Mouse (Mus musculus) spleen, adult 10 weeks (tissue): ENCODE results near the gene Pgm2l1. TPM values are rescaled to one million over a fixed set of nuclear protein-coding genes. Genes with fewer than 3 reads are reported as not detected.

ENCODE experiments used
- polyA plus RNA-seq: library from polyadenylated mRNA; stranded (reverse); fragments of 350-450 nt; fragmentation: Illumina TruSeq; extraction: RNeasy Lipid Tissue Mini Kit (QIAGEN cat#74804); gene quantifications from one replicate; pipeline ENCODE4 v1.2.3, GENCODE M21; 2015; ENCODE audit warnings: low replicate concordance; ENCODE audit not compliant: insufficient read depth

Gene Pgm2l1
- polyA plus RNA-seq = 13.3 TPM

GRCm38 (mm10) chr7:100227158-100227875 is at the start of gene Pgm2l1:
Pgm2l1 (plus strand) TSS chr7:100227394.

GRCm38 (mm10) chr7:100285383-100285782 is 58.2 kb downstream of the Pgm2l1 start, which contains the start of gene P4ha3:
P4ha3 (plus strand) TSS chr7:100285520.

Other genes with a start within 250 kb of the Pgm2l1 start
- 20.7 TPM for gene Rnf169, start 246.9 kb upstream of the Pgm2l1 start, polyA plus RNA-seq
- gene Chrdl2, start 221.2 kb upstream of the Pgm2l1 start, polyA plus RNA-seq = not detected
- gene Pold3, start 105.8 kb upstream of the Pgm2l1 start, polyA plus RNA-seq = 70.1 TPM
- gene Lipt2, start 68.1 kb upstream of the Pgm2l1 start, polyA plus RNA-seq = 5.8 TPM
- gene Kcne3, start 50.9 kb upstream of the Pgm2l1 start, polyA plus RNA-seq = 4.0 TPM
- 0.40 TPM for gene P4ha3, start 58.1 kb downstream of the Pgm2l1 start, polyA plus RNA-seq
- 52.0 TPM for gene C2cd3, start 144.8 kb downstream of the Pgm2l1 start, polyA plus RNA-seq
- 26.0 TPM for gene Ppme1, start 144.9 kb downstream of the Pgm2l1 start, polyA plus RNA-seq
- gene Ucp3, start 245.6 kb downstream of the Pgm2l1 start, polyA plus RNA-seq = 0.88 TPM